Mouse (Mus musculus) lung, adult 2 months (tissue): ENCODE results near the gene Cript.

ENCODE experiments used
- CTCF ChIP-seq: fragments of 200-500 bp; IDR thresholded peaks from 2 replicates; pipeline ENCODE4 v1.5.1; 2011; ENCODE audit warnings: mild to moderate bottlenecking, low read length, control low read depth; ENCODE audit not compliant: insufficient read depth
- POLR2A ChIP-seq: fragments of 200-500 bp; IDR thresholded peaks from 2 replicates; pipeline ENCODE4 v1.6.1; 2011; ENCODE audit warnings: low read depth, mild to moderate bottlenecking, control low read depth, low read length, borderline replicate concordance; ENCODE audit errors: extremely low read depth

GRCm38 (mm10) chr17:87055663-87056062 lies 30.3 kb downstream of the Cript start:
- TF ChIP-seq POLR2A (no peak), CTCF (no peak)
